Mouse (Mus musculus): ENCODE measurements around the gene 4931414P19Rik. TPM values are rescaled to one million over a fixed set of nuclear protein-coding genes. Genes with fewer than 3 reads are reported as not detected.

Gene 4931414P19Rik
- polyA plus RNA-seq, 1 experiment, result 6.6 TPM

DNA sequence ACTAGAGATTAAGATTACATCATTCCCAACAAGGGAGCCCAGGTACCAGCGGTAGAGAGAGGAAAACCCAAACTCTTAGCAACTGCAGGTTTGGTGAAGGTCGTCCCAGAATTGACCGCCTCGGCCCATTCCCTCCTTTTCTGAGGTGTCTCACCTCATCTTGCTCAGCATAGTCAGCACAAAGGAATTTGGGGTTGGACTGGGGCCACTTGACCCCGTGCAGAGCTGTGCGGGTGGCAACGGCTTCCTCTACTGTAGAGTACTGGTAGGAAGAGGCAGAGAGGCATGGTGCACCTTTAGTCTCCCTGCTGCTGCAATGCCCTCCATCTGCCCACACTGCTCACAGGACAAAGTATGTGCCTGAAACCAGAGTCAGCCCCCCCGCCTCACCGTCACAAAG lies 38.5 kb upstream of the 4931414P19Rik start:
- 96% methylated on average over 9 of the region's 9 CpGs for WGBS
- TF ChIP-seq POLR2A (IDR thresholded peaks at IDR 0.05; ENCODE audit: borderline replicate concordance, control insufficient read depth, low read depth, low read length) (no peak), CTCF (IDR thresholded peaks at IDR 0.05; ENCODE audit: control insufficient read depth, insufficient read depth, low read length) (no peak)
- H3K4me1 ChIP-seq (ENCODE audit: control insufficient read depth, insufficient read depth, low read length), result peaks cover 2% of the 10 kb centered on the region; the same call in 1 of the 2 replicates
- no peak overlapping the region for H3K4me3 ChIP-seq (replicated peaks; ENCODE audit: control insufficient read depth, low read depth, low read length)
- no peak overlapping the region for H3K27ac ChIP-seq (ENCODE audit: control insufficient read depth, insufficient read depth, low read depth, low read length, poor library complexity)

DNA sequence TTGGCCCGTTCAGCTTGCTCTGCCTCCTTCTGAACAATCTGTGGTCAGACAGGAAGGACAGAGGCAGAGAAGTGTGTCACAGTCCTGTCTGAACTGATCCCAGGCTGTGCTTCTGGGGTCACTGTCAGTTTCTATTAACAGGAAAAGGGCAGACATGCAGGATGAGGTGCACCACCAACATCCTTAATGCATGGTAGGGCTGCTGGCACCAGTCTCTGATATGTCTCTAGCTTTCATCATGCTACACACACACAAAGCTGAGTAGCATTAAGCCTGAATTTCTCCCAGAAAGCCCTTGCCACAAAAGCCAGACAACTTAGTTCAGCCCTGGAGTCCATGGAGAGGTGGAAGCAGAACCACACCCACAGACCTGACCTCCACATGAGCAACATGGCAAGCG lies 37.2 kb upstream of the 4931414P19Rik start:
- Histone ChIP-seq H3K27ac (ENCODE audit: control insufficient read depth, insufficient read depth, low read depth, low read length, poor library complexity) (no peak overlapping the region), H3K4me3 (replicated peaks; ENCODE audit: control insufficient read depth, low read depth, low read length) (no peak overlapping the region), H3K4me1 (ENCODE audit: control insufficient read depth, insufficient read depth, low read length) (peaks cover 2% of the 10 kb centered on the region; the same call in 1 of the 2 replicates)
- TF ChIP-seq POLR2A (IDR thresholded peaks at IDR 0.05; ENCODE audit: borderline replicate concordance, control insufficient read depth, low read depth, low read length) (no peak), CTCF (IDR thresholded peaks at IDR 0.05; ENCODE audit: control insufficient read depth, insufficient read depth, low read length) (no peak)
- 85% methylated on average over 2 of the region's 2 CpGs for WGBS

DNA sequence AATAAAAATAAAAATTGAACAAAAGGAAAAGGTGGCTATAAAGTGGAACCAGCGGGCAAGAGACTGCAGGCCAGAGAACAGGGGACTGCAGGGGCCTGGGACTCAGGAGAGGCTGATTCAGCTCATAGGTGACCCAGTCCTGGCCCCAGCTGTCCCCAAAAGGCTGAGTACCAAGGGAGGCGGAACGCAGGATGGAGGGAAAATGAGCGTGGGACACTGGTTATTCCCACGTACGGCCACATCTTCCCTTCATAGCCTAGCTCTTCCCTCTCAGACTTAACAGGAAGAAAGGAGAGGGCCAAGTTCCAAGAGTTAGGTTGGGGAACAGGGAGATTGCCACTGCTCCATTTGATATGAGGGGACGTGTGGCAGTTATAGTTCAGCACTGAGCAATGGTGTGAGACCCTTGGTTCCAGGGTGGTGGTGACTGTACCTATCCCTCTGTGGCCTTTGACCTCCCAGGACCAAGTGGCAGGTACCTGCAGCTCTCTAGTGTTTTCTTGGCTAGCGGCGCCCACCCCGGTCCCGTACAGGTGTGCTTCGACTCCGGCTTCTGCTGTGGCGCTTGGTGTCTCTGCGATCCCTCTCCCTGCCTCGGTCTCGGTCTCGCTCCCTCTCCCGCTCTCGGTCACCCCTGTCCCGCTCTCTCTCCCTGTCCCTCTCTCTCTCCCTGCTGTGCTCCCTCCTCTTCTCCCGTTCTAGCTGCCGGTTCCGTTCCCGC lies 36.6 kb upstream of the 4931414P19Rik start:
- 92% methylated on average over 25 of the region's 25 CpGs for WGBS
- peaks cover 2% of the 10 kb centered on the region; the same call in 1 of the 2 replicates for H3K4me1 ChIP-seq (ENCODE audit: control insufficient read depth, insufficient read depth, low read length)
- TF ChIP-seq CTCF (IDR thresholded peaks at IDR 0.05; ENCODE audit: control insufficient read depth, insufficient read depth, low read length) (no peak), POLR2A (IDR thresholded peaks at IDR 0.05; ENCODE audit: borderline replicate concordance, control insufficient read depth, low read depth, low read length) (no peak)
- no peak overlapping the region for H3K27ac ChIP-seq (ENCODE audit: control insufficient read depth, insufficient read depth, low read depth, low read length, poor library complexity)
- no peak overlapping the region for H3K4me3 ChIP-seq (replicated peaks; ENCODE audit: control insufficient read depth, low read depth, low read length)

DNA sequence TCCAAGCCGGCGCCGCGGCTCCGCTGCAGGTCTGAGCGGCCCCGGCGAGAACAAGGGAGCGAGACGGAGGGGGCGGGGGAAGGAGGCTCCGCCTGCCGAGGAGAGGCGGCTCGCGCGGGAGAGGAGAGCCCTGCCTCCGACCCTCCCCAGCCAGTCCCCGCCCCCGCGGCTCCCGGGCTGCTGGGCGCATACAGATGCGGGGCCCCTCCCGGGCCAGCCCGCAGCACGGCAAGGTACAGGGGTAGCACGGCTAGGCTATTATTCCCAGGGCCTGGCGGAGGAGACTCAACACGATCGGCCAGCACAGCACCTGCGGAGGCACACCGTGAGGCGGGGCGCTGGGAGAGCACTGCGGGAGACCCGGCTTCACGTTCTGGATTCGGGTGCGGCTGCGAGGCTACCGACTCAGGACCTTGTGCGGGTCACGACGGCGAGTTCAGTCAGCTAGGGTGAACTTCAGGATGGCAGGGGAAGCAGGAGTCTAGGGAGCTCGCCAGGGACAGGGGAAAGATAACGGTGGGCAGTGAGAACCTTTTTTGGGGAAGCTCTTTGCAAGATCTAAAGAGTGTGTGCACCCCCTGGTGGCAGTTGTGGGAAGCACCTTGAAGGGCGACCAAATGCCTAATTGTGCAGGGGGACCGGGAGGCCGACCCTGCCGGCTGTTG lies 35.6 kb upstream of the 4931414P19Rik start, which contains the start of gene Cdh24:
TSS of gene Cdh24 (minus strand) at position 60 of the 665 bp plus-strand sequence.
- under 1% methylated on average over 52 of the region's 52 CpGs for WGBS
- peaks cover 2% of the 10 kb centered on the region; the same call in 1 of the 2 replicates for H3K4me1 ChIP-seq (ENCODE audit: control insufficient read depth, insufficient read depth, low read length)
- H3K27ac ChIP-seq (ENCODE audit: control insufficient read depth, insufficient read depth, low read depth, low read length, poor library complexity), result no peak within 1 kb of the TSS; the same call in 1 of the 2 replicates
- TF ChIP-seq POLR2A (IDR thresholded peaks at IDR 0.05; ENCODE audit: borderline replicate concordance, control insufficient read depth, low read depth, low read length) (no peak), CTCF (IDR thresholded peaks at IDR 0.05; ENCODE audit: control insufficient read depth, insufficient read depth, low read length) (peak; percentile 88)
- H3K4me3 ChIP-seq (replicated peaks; ENCODE audit: control insufficient read depth, low read depth, low read length), result peak within 1 kb of the TSS; percentile 93

DNA sequence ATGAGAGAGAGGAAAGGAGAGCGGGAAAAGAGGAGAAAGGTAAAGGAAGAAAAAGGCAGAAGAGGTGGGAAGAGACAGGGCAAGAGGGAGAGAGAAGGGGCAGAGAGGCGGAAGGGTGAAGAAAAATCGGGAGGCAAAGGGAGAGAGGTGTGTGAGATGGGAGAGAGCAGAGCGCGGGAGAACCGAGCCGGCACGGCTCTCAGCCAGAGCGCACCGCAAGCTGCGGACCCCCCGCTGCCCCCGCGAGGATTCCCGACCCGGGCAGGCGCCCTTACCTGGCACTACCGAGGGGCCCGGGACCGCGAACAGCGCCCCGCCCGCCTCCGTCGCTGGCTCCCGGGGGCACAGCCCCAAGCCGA lies 35.1 kb upstream of the 4931414P19Rik start, which contains the start of gene Gm17606:
TSS of gene Gm17606 (plus strand) at position 7 of the 359 bp plus-strand sequence.
- Histone ChIP-seq H3K27ac (ENCODE audit: control insufficient read depth, insufficient read depth, low read depth, low read length, poor library complexity) (no peak within 1 kb of the TSS; the same call in 1 of the 2 replicates), H3K4me1 (ENCODE audit: control insufficient read depth, insufficient read depth, low read length) (peaks cover 2% of the 10 kb centered on the region; the same call in 1 of the 2 replicates), H3K4me3 (replicated peaks; ENCODE audit: control insufficient read depth, low read depth, low read length) (peak within 1 kb of the TSS; percentile 93)
- no peak for TF ChIP-seq POLR2A (IDR thresholded peaks at IDR 0.05; ENCODE audit: borderline replicate concordance, control insufficient read depth, low read depth, low read length)
- no peak for TF ChIP-seq CTCF (IDR thresholded peaks at IDR 0.05; ENCODE audit: control insufficient read depth, insufficient read depth, low read length)
- under 1% methylated on average over 28 of the region's 28 CpGs for WGBS

DNA sequence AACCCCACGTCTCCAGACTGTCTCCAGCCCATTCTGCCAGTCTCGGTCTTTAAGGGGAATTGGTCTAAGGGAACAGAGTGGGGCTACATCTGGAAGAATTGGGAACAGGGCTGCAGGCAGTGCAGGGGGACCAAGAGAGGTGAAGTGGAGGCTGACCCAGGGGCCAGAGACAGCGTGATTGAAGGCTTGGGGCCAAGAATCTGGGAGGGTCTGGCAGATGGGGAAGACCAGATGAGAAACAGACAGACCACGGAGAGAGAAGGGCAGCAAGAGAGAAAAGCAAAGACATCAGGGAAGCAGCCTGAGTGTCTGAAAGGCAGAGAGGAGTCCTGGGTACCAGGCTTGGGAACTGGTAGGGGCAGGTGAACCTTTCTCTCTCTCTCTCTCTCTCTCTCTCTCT lies 34.3 kb upstream of the 4931414P19Rik start:
- H3K27ac ChIP-seq (ENCODE audit: control insufficient read depth, insufficient read depth, low read depth, low read length, poor library complexity), result no peak overlapping the region
- no peak overlapping the region for H3K4me3 ChIP-seq (replicated peaks; ENCODE audit: control insufficient read depth, low read depth, low read length)
- no peak for TF ChIP-seq CTCF (IDR thresholded peaks at IDR 0.05; ENCODE audit: control insufficient read depth, insufficient read depth, low read length)
- WGBS, result 57% methylated on average over 4 of the region's 4 CpGs
- peaks cover 2% of the 10 kb centered on the region; the same call in 1 of the 2 replicates for H3K4me1 ChIP-seq (ENCODE audit: control insufficient read depth, insufficient read depth, low read length)

DNA sequence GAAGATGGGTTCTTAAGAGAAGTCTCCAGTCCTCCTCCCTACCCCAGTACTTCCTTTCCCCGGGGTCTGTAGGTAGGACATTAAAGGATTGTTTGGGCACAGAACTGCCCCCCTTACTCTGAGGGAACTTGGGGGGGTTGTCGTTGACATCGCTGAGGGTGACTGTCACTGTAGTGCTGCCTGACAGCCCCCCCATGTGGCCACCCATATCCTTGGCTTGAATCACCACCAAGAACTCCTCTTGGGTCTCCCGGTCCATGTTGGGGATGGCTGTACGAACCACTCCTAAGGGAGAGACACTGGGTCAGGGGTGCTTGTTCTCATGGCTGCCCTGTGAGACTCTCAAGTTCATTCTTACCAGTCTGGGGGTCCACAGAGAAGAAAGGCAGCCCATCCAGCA lies 32.4 kb upstream of the 4931414P19Rik start:
- H3K27ac ChIP-seq (ENCODE audit: control insufficient read depth, insufficient read depth, low read depth, low read length, poor library complexity), result no peak overlapping the region
- H3K4me1 ChIP-seq (ENCODE audit: control insufficient read depth, insufficient read depth, low read length), result peaks cover 2% of the 10 kb centered on the region; the same call in 1 of the 2 replicates
- no peak overlapping the region for H3K4me3 ChIP-seq (replicated peaks; ENCODE audit: control insufficient read depth, low read depth, low read length)
- 66% methylated on average over 5 of the region's 5 CpGs for WGBS
- TF ChIP-seq POLR2A (IDR thresholded peaks at IDR 0.05; ENCODE audit: borderline replicate concordance, control insufficient read depth, low read depth, low read length) (no peak), CTCF (IDR thresholded peaks at IDR 0.05; ENCODE audit: control insufficient read depth, insufficient read depth, low read length) (no peak)

DNA sequence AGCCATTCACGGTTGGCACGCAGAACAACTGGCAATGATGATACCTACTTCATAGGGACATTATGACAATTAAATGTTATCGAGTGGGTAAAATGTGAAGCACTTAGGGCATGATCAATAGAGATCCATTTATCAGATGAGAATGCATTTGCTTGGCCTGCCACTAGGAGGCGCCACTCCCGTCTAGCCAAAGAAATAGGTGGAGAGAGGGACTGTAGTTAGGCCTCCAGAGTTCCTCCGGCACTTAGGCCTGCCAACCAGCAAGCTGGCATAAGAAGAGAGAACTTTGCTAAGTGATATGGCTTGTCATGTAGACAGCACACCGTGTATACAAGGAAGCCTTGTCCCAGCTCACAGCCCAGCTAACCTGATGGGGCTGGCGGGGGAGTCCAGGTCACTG lies 31.2 kb upstream of the 4931414P19Rik start:
- TF ChIP-seq POLR2A (IDR thresholded peaks at IDR 0.05; ENCODE audit: borderline replicate concordance, control insufficient read depth, low read depth, low read length) (no peak), CTCF (IDR thresholded peaks at IDR 0.05; ENCODE audit: control insufficient read depth, insufficient read depth, low read length) (peak; percentile 88)
- no peak overlapping the region for H3K27ac ChIP-seq (ENCODE audit: control insufficient read depth, insufficient read depth, low read depth, low read length, poor library complexity)
- WGBS, result 50% methylated on average over 8 of the region's 8 CpGs
- H3K4me1 ChIP-seq (ENCODE audit: control insufficient read depth, insufficient read depth, low read length), result peaks cover 2% of the 10 kb centered on the region; the same call in 1 of the 2 replicates
- no peak overlapping the region for H3K4me3 ChIP-seq (replicated peaks; ENCODE audit: control insufficient read depth, low read depth, low read length)
